Mouse (Mus musculus): ENCODE results near the gene Anln.

Anln gene

DNA sequence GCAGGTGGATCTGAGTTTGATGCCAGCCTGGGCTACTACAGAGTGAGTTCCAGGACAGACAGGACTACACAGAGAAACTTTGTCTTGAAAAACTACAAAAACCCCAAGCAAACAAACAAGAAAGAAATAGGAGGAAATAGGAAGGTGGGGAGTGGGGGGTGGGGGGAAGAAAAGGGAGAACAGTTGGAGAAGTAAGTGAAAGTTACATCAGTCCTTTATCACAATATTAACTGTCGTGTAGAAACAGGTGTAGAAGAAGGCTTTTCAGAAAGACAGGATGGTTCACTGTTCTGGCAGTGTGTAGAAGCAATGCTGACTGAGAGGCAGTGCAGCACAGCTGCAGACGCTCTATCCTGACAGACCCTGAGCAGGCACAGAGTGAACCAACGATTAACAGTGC is 14.0 kb upstream of the Anln start:
- no peak for DNase-seq (ENCODE audit: extremely low spot score, low read depth, low spot score)

DNA sequence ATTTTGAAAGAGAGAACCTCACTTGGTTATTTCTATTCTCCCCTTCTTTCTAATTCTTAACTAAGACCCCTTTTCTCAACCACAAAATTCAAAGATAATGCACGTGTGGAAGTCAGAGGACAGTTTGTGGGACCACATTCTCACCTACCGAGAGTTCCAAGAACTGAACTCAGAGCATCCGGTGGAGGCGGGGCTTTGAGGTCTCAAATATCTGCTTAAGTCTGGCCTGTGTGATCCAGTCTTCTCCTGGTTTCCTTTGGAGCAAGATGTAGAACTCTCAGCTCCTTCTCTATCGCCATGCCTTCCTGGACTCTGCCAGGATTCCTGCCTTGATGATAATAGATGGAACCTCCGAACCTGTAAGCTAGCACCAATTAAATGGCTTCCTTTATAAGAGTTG is 13.0 kb upstream of the Anln start:
- DNase-seq (ENCODE audit: extremely low spot score, low read depth, low spot score), result no peak

- DNase-seq (ENCODE audit: extremely low spot score, low read depth, low spot score), result no peak
These were observed 10.0 kb upstream of the Anln start for GRCm38 (mm10) chr9:22399021-22399420.

DNA sequence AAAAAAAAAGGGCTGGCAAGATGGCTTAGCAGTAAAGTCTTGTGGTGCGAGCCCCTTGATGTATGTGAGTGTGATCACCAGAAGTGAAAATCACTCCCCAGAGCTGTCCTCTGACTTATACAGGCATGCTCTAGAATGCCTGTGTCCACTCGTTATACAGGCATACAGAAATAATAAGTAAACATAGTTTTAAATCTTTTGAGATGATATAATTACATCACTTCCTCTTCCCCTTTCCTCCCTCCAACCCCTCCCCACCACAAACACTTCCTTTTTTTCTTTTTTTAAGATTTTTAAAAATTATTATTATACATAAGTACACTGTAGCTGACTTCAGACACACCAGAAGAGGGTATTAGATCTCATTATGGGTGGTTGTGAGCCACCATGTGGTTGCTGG is 5.7 kb upstream of the Anln start:
- no peak for DNase-seq (ENCODE audit: extremely low spot score, low read depth, low spot score)

DNA sequence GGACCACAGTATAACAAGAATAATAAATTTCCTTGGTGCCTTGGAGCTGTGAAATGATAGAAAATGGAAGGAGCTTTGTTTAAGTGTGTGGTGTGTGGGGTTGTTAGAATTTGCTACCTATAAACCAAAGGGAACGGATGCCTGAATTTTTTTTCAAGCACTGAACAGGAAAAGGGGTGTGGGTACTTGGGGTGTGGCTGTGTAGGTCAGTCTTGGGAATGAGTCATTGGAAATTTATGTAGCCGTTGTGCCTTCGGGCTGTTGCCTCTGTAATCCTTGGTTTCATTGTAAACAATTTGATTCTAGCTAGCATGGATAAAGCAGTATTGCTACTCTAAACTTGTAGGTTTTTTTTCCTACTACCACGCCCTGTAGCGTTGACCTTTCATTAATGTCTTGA is 1.4 kb upstream of the Anln start:
- no peak for DNase-seq (ENCODE audit: extremely low spot score, low read depth, low spot score)

DNA sequence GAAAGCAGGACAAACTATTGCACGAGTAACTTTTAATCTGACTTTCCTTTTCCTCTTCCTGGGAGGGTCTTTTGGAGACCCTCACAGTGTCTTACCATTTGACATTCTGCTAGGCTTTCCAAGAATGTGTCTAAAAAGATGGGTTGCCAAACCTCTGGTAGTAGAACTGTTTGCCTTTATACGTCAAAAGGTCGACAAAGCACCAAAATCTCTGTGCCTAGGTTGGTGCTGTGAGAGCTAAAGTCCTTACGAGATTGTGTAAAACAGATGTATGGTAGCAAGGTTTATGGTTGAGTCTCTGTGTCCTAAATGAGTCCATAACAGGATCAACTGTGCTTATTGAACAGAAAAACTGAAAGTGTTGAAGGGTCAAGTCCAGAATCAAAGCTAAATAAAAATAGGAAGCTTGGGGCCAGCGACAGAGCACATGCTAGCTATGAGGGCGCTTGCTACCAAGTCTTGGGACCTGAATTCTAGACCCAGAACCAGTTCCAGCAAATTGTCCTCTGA is 803 bp upstream of the Anln start:
- DNase-seq (ENCODE audit: extremely low spot score, low read depth, low spot score), result no peak

GRCm38 (mm10) chr9:22388401-22388980 is 497 bp downstream of the Anln start:
- no peak for DNase-seq (ENCODE audit: extremely low spot score, low read depth, low spot score)

GRCm38 (mm10) chr9:22387901-22388300 is 1.1 kb downstream of the Anln start:
- no peak for DNase-seq (ENCODE audit: extremely low spot score, low read depth, low spot score)

GRCm38 (mm10) chr9:22385890-22386289 is 3.1 kb downstream of the Anln start:
- no peak for DNase-seq (ENCODE audit: extremely low spot score, low read depth, low spot score)

DNA sequence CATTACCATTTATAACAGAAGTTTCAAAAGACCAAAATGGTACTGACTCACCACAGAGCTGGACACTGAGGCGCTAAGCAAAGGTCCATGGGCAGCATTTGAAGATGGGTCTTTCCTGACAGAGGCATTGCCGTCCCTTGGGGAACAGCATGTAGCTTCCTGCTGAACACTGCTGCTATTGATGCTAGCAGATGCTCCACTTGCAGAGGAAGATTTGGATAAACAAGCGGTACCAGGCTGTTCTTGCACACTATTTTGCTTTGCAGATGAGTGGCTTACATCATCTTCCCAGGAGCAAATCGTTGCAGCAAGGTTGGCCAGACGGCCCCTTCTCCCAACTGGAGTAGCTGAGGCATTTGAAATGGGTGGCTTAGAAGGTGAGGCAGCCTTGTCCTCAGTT is 12.9 kb downstream of the Anln start:
- no peak for DNase-seq (ENCODE audit: extremely low spot score, low read depth, low spot score)

DNA sequence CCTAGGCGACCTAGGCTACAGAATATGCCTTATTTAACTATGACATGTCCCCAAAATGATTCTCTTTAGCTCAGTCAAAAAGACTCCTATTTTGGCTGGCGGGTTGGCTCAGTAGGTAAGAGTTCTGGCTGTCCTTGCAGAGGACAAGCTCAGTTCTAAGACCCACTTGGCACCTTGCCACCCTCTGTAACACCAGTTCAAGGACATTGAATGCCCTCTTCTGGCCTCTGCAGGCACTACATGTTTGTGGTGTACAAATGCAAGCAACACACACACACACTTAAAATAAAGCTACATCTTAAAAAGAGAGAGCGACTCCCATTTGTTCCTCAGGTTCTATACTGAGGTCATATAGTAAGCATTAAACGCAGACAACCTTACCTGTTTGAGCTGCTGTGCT is 16.2 kb downstream of the Anln start:
- DNase-seq (ENCODE audit: extremely low spot score, low read depth, low spot score), result no peak

DNA sequence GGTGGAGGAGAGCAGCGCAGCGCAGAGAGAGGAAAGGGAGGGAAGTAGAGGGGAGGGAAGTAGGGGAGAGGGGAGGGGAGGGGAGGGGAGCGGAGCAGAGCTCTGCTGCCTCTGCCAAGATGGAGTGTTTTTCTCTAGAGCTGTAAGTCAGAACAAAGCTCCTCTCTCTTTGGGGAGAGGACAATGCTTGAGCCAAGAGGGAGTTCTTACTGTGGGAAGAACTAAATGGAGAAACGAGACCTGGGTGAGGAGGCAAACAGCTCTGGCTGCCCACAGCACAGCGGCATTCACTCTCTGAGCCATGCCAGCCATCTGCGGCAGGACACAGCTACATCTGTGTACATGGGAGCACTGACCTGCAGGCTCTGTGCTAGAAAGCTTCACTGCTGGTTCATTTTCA is 21.0 kb downstream of the Anln start:
- DNase-seq (ENCODE audit: extremely low spot score, low read depth, low spot score), result no peak

DNA sequence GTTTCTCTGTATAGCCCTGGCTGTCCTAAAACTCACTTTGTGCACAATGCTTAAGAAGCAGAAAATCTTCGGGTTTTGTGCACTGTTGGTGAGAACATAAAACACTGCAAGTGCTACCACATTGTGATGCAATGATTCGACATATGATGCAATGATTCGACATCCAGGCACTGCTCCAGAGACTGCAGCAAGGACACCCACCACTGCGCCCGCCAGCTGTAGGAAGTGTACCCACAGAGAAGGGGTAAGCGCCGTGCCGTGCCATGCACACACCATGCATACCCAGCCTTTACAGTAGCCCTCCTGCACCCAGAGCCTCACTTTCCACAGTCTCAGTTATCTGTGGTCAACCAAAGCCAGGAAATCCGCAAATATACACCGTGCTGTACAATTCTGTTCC is 22.4 kb downstream of the Anln start:
- no peak for DNase-seq (ENCODE audit: extremely low spot score, low read depth, low spot score)

- no peak for DNase-seq (ENCODE audit: extremely low spot score, low read depth, low spot score)
These were observed 22.8 kb downstream of the Anln start for GRCm38 (mm10) chr9:22366221-22366620.

DNA sequence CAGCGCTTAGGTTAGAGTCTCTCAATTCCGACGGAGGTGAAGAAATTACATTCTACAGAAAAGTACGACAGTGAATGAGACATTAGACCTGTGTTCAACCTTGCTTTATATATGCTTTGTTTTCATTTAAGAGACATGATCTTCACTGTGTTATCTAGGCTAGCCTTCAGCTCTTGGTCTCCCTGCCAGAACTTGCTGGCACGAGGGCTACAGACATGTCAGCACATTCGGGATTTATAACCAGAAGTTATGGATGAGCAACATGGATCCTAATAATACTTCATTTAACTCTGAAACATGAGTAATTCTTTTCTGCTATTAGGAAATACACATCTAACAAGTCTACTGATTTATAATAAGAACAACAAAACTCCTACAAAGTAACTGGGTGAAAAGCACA is 28.1 kb downstream of the Anln start:
- DNase-seq (ENCODE audit: extremely low spot score, low read depth, low spot score), result no peak

DNA sequence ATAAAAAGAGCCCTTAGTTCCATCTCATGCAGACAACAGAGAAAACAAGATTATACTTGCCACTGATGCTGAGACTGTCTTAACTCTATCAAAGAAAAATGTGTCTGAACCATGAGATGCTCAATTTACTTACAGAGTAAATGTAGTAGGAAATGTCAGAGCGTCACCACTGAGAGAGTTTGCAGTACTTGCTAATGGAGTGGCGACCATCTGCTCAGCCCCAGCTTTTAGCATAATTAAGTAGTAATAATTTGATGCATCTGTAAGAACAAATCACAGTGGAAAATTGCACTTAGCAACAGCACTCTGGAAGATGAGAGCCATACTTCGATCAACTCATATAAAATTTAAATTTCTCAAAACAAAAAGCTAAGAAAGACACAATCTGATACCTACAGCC is 33.1 kb downstream of the Anln start:
- no peak for DNase-seq (ENCODE audit: extremely low spot score, low read depth, low spot score)

DNA sequence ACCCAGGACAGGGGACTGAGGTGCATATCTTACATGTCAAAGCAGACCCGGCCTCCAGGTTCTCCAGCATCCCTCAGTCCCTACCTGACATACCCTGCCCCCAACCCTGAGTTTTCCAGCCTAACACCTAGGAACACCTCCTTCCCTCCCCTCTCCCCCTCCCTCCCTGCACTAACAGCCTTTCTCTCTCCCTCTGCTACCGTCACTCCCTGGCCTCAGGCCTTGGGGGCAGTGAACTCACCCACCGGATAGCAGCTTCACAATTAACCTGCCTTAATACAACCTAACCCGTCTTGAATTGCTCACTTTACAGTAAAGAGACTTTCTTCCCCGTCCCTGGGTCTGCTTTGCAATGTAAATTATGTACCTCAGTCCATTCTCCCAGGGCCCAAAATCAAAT is 35.1 kb downstream of the Anln start:
- no peak for DNase-seq (ENCODE audit: extremely low spot score, low read depth, low spot score)

DNA sequence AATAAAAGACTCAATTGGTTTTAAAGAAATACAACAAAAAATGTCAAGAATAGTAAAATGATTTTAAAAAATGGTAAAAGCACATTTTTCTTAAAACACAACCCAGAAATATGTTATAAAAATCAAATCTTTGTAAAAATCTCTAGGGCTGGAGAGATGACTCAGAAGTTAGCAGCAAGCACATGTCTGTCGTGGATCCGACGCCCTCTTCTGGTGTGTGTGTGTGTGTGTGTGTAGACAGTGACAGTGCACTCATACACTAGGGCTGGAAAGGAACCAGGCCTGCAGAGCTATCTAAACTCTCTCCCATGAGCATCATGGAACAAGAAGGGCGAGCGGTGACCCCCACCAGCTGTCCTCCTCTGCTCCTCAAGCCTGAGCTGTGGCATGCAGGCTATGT is 35.5 kb downstream of the Anln start:
- DNase-seq (ENCODE audit: extremely low spot score, low read depth, low spot score), result no peak

DNA sequence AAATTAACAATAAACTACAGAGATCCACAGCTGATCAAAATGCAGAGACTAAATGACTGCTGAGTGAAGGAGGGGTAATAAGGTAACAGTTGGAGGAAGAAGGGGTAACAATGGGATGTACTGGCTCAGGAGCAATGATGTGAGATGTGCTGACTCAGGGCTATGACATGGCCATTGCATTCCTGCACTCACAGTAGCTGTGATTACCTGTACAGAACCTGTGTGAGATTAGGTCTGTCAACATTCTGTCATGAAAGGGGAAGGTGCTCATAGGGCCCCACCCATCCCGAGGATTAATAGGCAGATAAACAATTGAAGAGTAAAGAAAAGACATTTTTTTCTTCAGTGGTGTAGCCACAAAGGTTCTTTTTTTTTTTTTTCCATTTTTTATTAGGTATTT is 48.7 kb downstream of the Anln start:
- DNase-seq (ENCODE audit: extremely low spot score, low read depth, low spot score), result no peak

DNA sequence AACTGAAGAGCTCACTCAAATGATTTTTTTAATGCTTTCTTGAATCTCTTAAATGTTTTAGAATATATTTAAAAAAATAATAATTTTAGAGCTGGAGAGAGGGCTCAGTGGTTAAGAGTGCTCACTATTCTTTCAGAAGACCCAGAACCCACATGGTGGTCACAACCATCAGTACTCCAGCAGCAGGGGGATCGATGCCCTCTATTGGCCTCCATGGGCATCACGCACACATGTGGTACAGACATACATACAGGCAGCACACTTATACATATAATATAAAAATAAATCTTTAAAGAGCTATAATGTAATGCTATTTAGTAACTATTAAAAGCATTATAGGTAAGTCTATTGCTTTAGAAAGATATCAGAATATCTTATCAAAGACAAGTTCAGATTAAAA is 51.8 kb downstream of the Anln start:
- DNase-seq (ENCODE audit: extremely low spot score, low read depth, low spot score), result no peak

- no peak for DNase-seq (ENCODE audit: extremely low spot score, low read depth, low spot score)
These were observed 61.3 kb downstream of the Anln start for GRCm38 (mm10) chr9:22327475-22328387.

- no peak for DNase-seq (ENCODE audit: extremely low spot score, low read depth, low spot score)
These were observed 61.9 kb downstream of the Anln start for GRCm38 (mm10) chr9:22327099-22327474.

- DNase-seq (ENCODE audit: extremely low spot score, low read depth, low spot score), result no peak
These were observed 64.4 kb downstream of the Anln start for GRCm38 (mm10) chr9:22324579-22324978.
